Mouse (Mus musculus) midbrain, embryonic 14.5 days (tissue): ENCODE measurements around the gene Ptprn. TPM values are rescaled to one million over a fixed set of nuclear protein-coding genes. Genes with fewer than 3 reads are reported as not detected.

Experiments used
- ATAC-seq: fragments of 200-750 bp; cut with Nextera tagmentation; 2 replicates; pipeline ENCODE4 v1.8.0; 2017; ENCODE audit warnings: moderate number of reproducible peaks, moderate library complexity; ENCODE audit not compliant: low FRiP score, low TSS enrichment
- DNase-seq: peaks from one replicate; pipeline ENCODE4 v3.0.0-alpha.2; 2015
- H3K27ac ChIP-seq: fragments of 300-500 bp; sonication (generic); replicated peaks from 2 replicates; pipeline ENCODE4 v1.5.1; 2014; ENCODE audit warnings: mild to moderate bottlenecking, low read depth, low read length, moderate library complexity
- H3K27me3 ChIP-seq: fragments of 300-500 bp; sonication (generic); 2 replicates; pipeline ENCODE4 v1.6.1; 2014; ENCODE audit warnings: low read length, control low read depth, mixed read lengths; ENCODE audit not compliant: control insufficient read depth, insufficient read depth
- H3K36me3 ChIP-seq: fragments of 300-500 bp; sonication (generic); 2 replicates; pipeline ENCODE4 v1.6.1; 2014; ENCODE audit warnings: low read length, control low read depth; ENCODE audit not compliant: control insufficient read depth, insufficient read depth
- H3K4me1 ChIP-seq: fragments of 300-500 bp; sonication (generic); 2 replicates; pipeline ENCODE4 v1.6.1; 2014; ENCODE audit warnings: mild to moderate bottlenecking, antibody characterized with exemption, low read length, control low read depth; ENCODE audit not compliant: control insufficient read depth, insufficient read depth
- H3K4me2 ChIP-seq: fragments of 300-500 bp; sonication (generic); 2 replicates; pipeline ENCODE4 v1.6.1; 2014; ENCODE audit warnings: mild to moderate bottlenecking, low read length, moderate library complexity
- H3K4me3 ChIP-seq: fragments of 300-500 bp; sonication (generic); replicated peaks from 2 replicates; pipeline ENCODE4 v1.5.1; 2014; ENCODE audit warnings: low read depth, low read length
- H3K9ac ChIP-seq: fragments of 300-500 bp; sonication (generic); replicated peaks from 2 replicates; pipeline ENCODE4 v1.6.1; 2014; ENCODE audit warnings: mild to moderate bottlenecking, low read length, moderate library complexity
- H3K9me3 ChIP-seq: fragments of 300-500 bp; sonication (generic); 2 replicates; pipeline ENCODE4 v1.6.1; 2016; ENCODE audit warnings: low read length, control low read depth, mixed read lengths; ENCODE audit not compliant: control insufficient read depth
- WGBS: fragments of 180-500 bp; shearing (Covaris S2); extraction: QIAGEN DNeasy Blood & Tissue Kit; methylation state at CpG from one replicate; pipeline ENCODE4 v1.1.7; 2014; 5-methylcytosine and 5-hydroxymethylcytosine counted together
- polyA plus RNA-seq: library from polyadenylated mRNA; unstranded; fragments of >200 nt; fragmentation: Nextera tagmentation; extraction: Ambion mirVana; gene quantifications from 2 replicates; pipeline ENCODE4 v1.2.1, GENCODE M21; 2014

Gene Ptprn
- polyA plus RNA-seq, 1 experiment from 2014 or later, result 16.6 TPM

DNA sequence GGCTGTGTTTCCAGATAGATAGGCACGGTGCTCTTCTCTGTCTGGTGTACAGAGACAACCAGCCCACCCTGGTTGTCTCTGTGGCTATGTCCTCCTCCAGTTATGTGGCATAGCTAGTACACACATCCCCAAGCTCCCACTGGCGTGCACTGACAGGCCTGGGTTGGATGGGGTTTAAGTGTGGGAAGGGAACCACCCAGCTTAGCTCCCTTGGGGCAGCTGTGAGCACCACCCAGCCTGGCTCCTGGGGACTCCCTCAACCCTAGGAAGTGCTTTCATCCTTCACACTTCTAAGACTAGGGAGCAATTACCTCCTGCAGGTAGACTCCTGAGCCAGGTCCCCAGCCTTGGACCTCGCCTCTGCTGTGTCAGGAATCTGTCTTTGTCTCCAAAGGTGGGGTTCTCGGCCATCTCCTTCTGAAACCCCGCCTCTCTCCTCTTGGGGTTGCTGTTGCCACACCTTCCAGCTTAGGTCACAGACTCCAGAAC is 32.6 kb downstream of the Ptprn start, which contains the start of gene A630095N17Rik:
TSS of gene A630095N17Rik (minus strand) at position 439 of the 489 bp plus-strand sequence.
- no peak for ATAC-seq
- WGBS, result 83% methylated on average over 5 of the region's 5 CpGs

DNA sequence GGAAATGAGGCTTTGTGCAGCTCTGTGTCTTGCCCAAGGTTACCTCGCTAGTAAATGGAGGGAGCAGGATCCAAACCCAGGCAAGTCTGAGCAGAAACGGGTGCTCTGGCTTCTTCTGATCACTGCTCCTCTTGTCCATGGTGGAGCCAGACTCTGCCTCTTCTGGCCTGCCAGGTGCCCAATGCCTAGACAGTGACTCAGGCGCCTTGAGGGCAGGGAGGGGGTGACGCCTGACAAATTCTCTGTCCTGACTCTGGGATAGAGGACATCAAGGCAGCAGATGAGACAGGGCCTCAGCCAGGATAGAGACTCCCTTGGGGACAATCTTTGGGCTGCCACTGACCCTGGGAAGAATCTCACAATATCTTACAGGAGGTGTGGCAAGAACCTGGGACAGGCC is 33.1 kb downstream of the Ptprn start:
- 78% methylated on average over 4 of the region's 4 CpGs for WGBS
- no peaks in the 10 kb centered on the region for H3K27me3 ChIP-seq
- no peak overlapping the region for H3K4me3 ChIP-seq
- no peak overlapping the region for H3K27ac ChIP-seq
- H3K4me2 ChIP-seq, result no peak overlapping the region
- H3K36me3 ChIP-seq, result no peaks in the 10 kb centered on the region
- H3K9me3 ChIP-seq, result no peaks in the 10 kb centered on the region
- H3K4me1 ChIP-seq, result no peaks in the 10 kb centered on the region
- ATAC-seq (no peak), DNase-seq (no peak)
- H3K9ac ChIP-seq, result no peak overlapping the region

More for the DNA sequence above, 32.6 kb downstream of the Ptprn start, which contains the start of gene A630095N17Rik:
- no peaks in the 10 kb centered on the region for H3K27me3 ChIP-seq
- no peak for DNase-seq
- no peak within 1 kb of the TSS for H3K4me2 ChIP-seq
- H3K9me3 ChIP-seq, result no peaks in the 10 kb centered on the region
- H3K4me3 ChIP-seq, result no peak within 1 kb of the TSS
- H3K9ac ChIP-seq, result no peak within 1 kb of the TSS
- H3K4me1 ChIP-seq, result no peaks in the 10 kb centered on the region
- no peak within 1 kb of the TSS for H3K27ac ChIP-seq
- no peaks in the 10 kb centered on the region for H3K36me3 ChIP-seq

DNA sequence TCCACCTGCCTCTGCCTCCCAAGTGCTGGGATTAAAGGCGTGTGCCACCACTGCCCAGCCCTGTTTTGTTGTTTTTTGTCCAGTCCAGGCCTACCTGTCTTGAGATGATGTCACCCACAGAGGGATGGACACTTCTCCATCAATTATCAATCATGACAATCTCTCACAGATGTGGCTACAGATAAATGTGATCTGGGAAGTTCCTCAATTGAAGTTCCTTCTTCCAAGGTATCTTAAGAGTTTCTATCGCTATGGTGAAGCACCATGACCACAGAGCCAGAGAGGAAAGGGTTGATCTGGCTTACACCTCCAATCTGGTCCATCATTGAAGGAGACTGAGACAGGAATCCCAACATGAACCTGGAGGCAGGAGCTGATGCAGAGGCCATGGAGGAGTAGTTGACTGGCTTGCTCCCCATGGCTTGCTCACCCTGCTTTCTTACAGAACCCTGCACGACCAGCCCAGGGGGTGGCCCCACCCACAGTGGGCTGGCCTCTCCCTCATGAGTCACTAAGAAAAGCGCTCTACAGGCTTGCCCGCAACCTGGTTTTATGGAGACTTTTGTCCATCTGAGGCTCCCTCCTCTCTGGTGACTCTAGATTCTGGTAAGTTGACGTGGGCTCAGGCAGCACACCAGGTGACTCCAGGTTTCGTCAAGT is 33.8 kb downstream of the Ptprn start:
- WGBS, result 75% methylated on average over 7 of the region's 7 CpGs
- Histone ChIP-seq H3K27me3 (no peaks in the 10 kb centered on the region), H3K4me3 (no peak overlapping the region), H3K4me1 (no peaks in the 10 kb centered on the region), H3K36me3 (no peaks in the 10 kb centered on the region), H3K27ac (no peak overlapping the region), H3K9me3 (no peaks in the 10 kb centered on the region), H3K9ac (no peak overlapping the region), H3K4me2 (no peak overlapping the region)
- ATAC-seq (no peak), DNase-seq (no peak)

DNA sequence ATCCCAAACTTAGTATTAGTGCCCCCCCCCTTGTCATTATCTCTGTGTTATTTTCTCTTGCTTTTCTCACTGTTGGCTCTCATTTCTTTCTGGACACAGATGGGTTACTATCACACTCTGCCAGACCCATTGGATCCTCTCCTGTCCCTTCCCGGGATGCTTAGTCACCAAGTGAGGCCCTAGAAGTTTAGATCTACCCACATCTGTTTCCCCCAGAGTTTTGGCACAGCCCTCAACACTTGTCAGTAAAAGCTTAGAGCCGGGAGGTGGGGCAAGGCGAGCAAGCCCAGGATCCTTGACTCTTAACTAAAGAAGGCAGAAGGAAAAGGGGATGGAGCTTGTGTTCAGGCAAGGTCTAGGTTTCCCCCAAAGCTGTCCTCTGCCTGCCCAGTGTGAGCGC is 35.1 kb downstream of the Ptprn start:
- DNase-seq (no peak), ATAC-seq (no peak)
- H3K4me3 ChIP-seq, result no peak overlapping the region
- H3K4me1 ChIP-seq, result no peaks in the 10 kb centered on the region
- no peaks in the 10 kb centered on the region for H3K27me3 ChIP-seq
- H3K9ac ChIP-seq, result no peak overlapping the region
- no peaks in the 10 kb centered on the region for H3K36me3 ChIP-seq
- 70% methylated on average over 4 of the region's 4 CpGs for WGBS
- H3K9me3 ChIP-seq, result no peaks in the 10 kb centered on the region
- no peak overlapping the region for H3K4me2 ChIP-seq
- no peak overlapping the region for H3K27ac ChIP-seq

DNA sequence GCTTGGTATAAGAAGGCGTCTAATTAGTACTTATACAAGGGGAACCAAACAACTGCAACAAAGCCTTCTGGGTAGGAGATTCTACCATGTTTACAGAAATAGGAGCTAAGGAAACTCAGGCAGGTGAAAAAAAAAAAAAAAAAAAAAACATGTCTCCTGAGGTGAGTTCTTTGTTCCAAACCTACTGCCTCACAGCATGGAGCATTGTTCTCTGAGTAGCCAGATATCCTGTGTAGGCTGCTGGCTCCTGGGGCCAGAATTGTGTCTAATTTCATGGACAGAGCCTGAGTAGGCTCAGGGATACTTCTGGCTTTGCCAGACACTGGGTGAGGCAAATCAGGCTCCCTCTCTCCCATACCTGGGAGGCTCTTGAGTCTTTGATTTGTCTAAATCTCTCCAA is 36.6 kb downstream of the Ptprn start:
- Histone ChIP-seq H3K4me2 (no peak overlapping the region), H3K9me3 (no peaks in the 10 kb centered on the region), H3K4me3 (no peak overlapping the region), H3K36me3 (no peaks in the 10 kb centered on the region), H3K4me1 (no peaks in the 10 kb centered on the region), H3K27me3 (no peaks in the 10 kb centered on the region), H3K9ac (no peak overlapping the region), H3K27ac (no peak overlapping the region)
- 74% methylated on average over 1 of the region's 1 CpGs for WGBS
- DNase-seq (no peak), ATAC-seq (no peak)

DNA sequence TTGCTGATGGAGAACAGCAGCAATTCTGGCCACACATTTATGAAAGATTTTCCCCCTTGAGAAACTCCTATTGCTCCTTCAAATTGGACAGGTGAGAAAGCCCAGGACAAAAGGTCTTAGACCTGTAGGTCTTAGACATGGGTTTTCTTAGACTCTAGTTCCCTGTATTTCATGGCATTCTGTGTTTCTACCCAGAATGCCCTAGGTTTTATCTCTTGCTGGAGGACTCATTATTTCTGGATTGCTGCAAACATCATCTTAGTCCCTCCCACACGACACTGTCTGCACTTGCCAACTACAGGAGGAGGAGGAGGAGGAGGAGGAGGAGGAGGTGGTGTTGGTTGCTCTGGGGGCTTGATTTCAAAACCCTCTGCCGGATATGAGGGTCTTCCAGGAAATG is 38.2 kb downstream of the Ptprn start:
- no peaks in the 10 kb centered on the region for H3K9me3 ChIP-seq
- H3K4me2 ChIP-seq, result no peak overlapping the region
- H3K4me1 ChIP-seq, result no peaks in the 10 kb centered on the region
- WGBS, result 69% methylated on average over 2 of the region's 2 CpGs
- peaks cover 7% of the 10 kb centered on the region; the same call in 1 of the 2 replicates for H3K27me3 ChIP-seq
- no peak overlapping the region for H3K27ac ChIP-seq
- H3K4me3 ChIP-seq, result no peak overlapping the region
- H3K36me3 ChIP-seq, result no peaks in the 10 kb centered on the region
- no peak for ATAC-seq
- DNase-seq, result no peak
- H3K9ac ChIP-seq, result no peak overlapping the region

DNA sequence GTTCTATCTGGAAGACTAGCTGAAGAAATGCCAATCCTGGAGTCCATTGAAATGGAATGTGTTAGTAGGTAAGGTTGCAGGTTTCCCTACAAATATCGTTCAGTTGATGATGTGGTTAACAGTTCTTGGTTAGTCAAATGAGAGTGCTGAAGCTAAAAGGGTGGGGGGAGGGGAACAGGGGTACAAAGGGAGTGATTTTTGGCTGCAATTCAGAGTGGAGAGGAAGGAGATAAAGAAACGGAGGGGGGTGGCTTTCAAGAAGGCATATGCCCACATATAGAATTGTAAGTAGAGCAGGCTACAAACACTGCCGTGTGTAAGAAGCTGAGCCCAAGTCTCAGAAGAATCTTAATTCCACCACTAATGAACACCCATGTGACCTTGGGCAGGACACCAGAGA is 38.8 kb downstream of the Ptprn start:
- Histone ChIP-seq H3K27me3 (peaks cover 13% of the 10 kb centered on the region), H3K9ac (no peak overlapping the region), H3K4me3 (no peak overlapping the region), H3K9me3 (no peaks in the 10 kb centered on the region), H3K36me3 (no peaks in the 10 kb centered on the region), H3K4me1 (no peaks in the 10 kb centered on the region), H3K4me2 (no peak overlapping the region), H3K27ac (no peak overlapping the region)
- 72% methylated on average over 3 of the region's 3 CpGs for WGBS
- ATAC-seq, result no peak
- no peak for DNase-seq

DNA sequence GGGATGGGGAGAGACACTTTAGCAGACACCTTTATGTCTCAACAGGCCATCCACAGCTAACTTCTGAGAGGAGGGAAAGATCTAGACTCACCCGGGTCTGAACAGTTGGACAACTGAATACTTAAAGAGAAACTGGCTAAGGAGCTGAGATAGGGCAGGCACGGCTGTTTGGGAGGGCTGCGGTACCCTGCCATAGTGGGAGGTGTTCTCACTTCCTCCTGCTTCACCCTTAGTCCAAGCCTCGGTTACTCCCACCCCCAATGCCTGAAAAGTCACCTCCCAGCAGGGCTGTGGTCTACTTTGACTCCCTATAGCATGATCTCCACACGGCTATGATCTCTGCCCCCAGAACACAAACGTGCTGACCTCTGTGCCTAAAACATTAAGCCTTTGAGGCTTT is 40.8 kb downstream of the Ptprn start:
- DNase-seq (no peak), ATAC-seq (no peak)
- H3K9ac ChIP-seq, result no peak overlapping the region
- H3K4me3 ChIP-seq, result no peak overlapping the region
- no peak overlapping the region for H3K27ac ChIP-seq
- WGBS, result 78% methylated on average over 6 of the region's 6 CpGs
- H3K4me1 ChIP-seq, result peaks cover 13% of the 10 kb centered on the region
- no peaks in the 10 kb centered on the region for H3K9me3 ChIP-seq
- H3K27me3 ChIP-seq, result peaks cover 27% of the 10 kb centered on the region
- H3K36me3 ChIP-seq, result no peaks in the 10 kb centered on the region
- no peak overlapping the region for H3K4me2 ChIP-seq

DNA sequence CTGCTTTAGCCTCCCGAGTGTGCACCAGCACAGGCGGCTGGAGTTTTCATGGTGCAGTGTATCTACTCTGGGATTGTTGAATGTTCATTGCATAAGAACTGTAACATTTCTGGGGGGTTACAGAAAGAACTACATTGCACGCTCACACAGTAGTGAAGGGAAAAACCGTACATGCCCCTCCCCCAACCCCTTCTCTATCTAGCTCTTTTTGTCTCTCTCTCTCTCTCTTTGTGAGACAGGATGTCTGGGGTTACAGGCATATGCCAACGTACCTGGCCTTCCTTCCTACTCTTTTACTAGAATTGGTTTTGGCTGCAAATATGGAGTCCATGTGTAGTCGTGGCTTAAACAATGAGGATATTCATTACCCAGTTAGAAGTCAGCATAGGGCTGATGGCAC is 41.4 kb downstream of the Ptprn start:
- H3K27ac ChIP-seq, result no peak overlapping the region
- no peak overlapping the region for H3K4me3 ChIP-seq
- H3K9me3 ChIP-seq, result no peaks in the 10 kb centered on the region
- H3K4me2 ChIP-seq, result no peak overlapping the region
- H3K27me3 ChIP-seq, result peaks cover 33% of the 10 kb centered on the region
- peaks cover 17% of the 10 kb centered on the region for H3K4me1 ChIP-seq
- H3K9ac ChIP-seq, result no peak overlapping the region
- no peaks in the 10 kb centered on the region for H3K36me3 ChIP-seq
- DNase-seq (no peak), ATAC-seq (no peak)
- 85% methylated on average over 6 of the region's 6 CpGs for WGBS
